Mouse (Mus musculus): Measurements from ENCODE around the gene Gpm6a. TPM values are rescaled to one million over a fixed set of nuclear protein-coding genes. Genes with fewer than 3 reads are reported as not detected.

Gene Gpm6a
- polyA plus RNA-seq, 2 experiments: 2.3 to 3.3 TPM

- Histone ChIP-seq H3K4me3 (replicated peaks; ENCODE audit: low read length) (no peak overlapping the region), H3K27ac (replicated peaks; ENCODE audit: low read depth, low read length) (no peak overlapping the region), H3K4me2 (replicated peaks; ENCODE audit: low read depth, low read length, severe bottlenecking) (no peak overlapping the region), H3K9me3 (ENCODE audit: control insufficient read depth, low read length) (no peaks in the 10 kb centered on the region), H3K9ac (ENCODE audit: low read depth, low read length, severe bottlenecking) (no peak overlapping the region), H3K36me3 (ENCODE audit: control insufficient read depth, insufficient read depth, low read length) (no peaks in the 10 kb centered on the region), H3K4me1 (ENCODE audit: control insufficient read depth, insufficient read depth, low read length) (no peaks in the 10 kb centered on the region), H3K27me3 (ENCODE audit: control insufficient read depth, insufficient read depth, low read length) (no peaks in the 10 kb centered on the region)
- TF ChIP-seq POLR2A (IDR thresholded peaks at IDR 0.05; ENCODE audit: borderline replicate concordance, extremely low read depth, insufficient read depth, insufficient read length): no peak
- no peak for DNase-seq (ENCODE audit: low spot score)
- ATAC-seq (ENCODE audit: low FRiP score, low read depth): no peak
- 78% methylated on average over 3 of the region's 3 CpGs for WGBS
Observed at GRCm38 (mm10) chr8:54957506-54957905, 2.9 kb downstream of the Gpm6a start.

GRCm38 (mm10) chr8:54961571-54961970, 6.9 kb downstream of the Gpm6a start:
- Histone ChIP-seq H3K9ac (ENCODE audit: low read depth, low read length, severe bottlenecking) (no peak overlapping the region), H3K27ac (replicated peaks; ENCODE audit: low read depth, low read length) (no peak overlapping the region), H3K4me2 (replicated peaks; ENCODE audit: low read depth, low read length, severe bottlenecking) (no peak overlapping the region), H3K4me3 (replicated peaks; ENCODE audit: low read length) (no peak overlapping the region), H3K27me3 (ENCODE audit: control insufficient read depth, insufficient read depth, low read length) (no peaks in the 10 kb centered on the region), H3K9me3 (ENCODE audit: control insufficient read depth, low read length) (no peaks in the 10 kb centered on the region), H3K36me3 (ENCODE audit: control insufficient read depth, insufficient read depth, low read length) (no peaks in the 10 kb centered on the region), H3K4me1 (ENCODE audit: control insufficient read depth, insufficient read depth, low read length) (no peaks in the 10 kb centered on the region)
- no peak for ATAC-seq (ENCODE audit: low FRiP score, low read depth)
- no peak for DNase-seq (ENCODE audit: low spot score)
- no peak for TF ChIP-seq POLR2A (IDR thresholded peaks at IDR 0.05; ENCODE audit: borderline replicate concordance, extremely low read depth, insufficient read depth, insufficient read length)

GRCm38 (mm10) chr8:54975020-54975419, 20.4 kb downstream of the Gpm6a start:
- Histone ChIP-seq H3K9ac (ENCODE audit: low read depth, low read length, severe bottlenecking) (no peak overlapping the region), H3K4me1 (ENCODE audit: control insufficient read depth, insufficient read depth, low read length) (no peaks in the 10 kb centered on the region), H3K27me3 (ENCODE audit: control insufficient read depth, insufficient read depth, low read length) (no peaks in the 10 kb centered on the region), H3K4me2 (replicated peaks; ENCODE audit: low read depth, low read length, severe bottlenecking) (no peak overlapping the region), H3K4me3 (replicated peaks; ENCODE audit: low read length) (no peak overlapping the region), H3K27ac (replicated peaks; ENCODE audit: low read depth, low read length) (no peak overlapping the region), H3K9me3 (ENCODE audit: control insufficient read depth, low read length) (no peaks in the 10 kb centered on the region), H3K36me3 (ENCODE audit: control insufficient read depth, insufficient read depth, low read length) (no peaks in the 10 kb centered on the region)
- TF ChIP-seq POLR2A (IDR thresholded peaks at IDR 0.05; ENCODE audit: borderline replicate concordance, extremely low read depth, insufficient read depth, insufficient read length): no peak
- 85% methylated on average over 1 of the region's 1 CpGs for WGBS
- DNase-seq (ENCODE audit: low spot score): no peak
- no peak for ATAC-seq (ENCODE audit: low FRiP score, low read depth)

DNA sequence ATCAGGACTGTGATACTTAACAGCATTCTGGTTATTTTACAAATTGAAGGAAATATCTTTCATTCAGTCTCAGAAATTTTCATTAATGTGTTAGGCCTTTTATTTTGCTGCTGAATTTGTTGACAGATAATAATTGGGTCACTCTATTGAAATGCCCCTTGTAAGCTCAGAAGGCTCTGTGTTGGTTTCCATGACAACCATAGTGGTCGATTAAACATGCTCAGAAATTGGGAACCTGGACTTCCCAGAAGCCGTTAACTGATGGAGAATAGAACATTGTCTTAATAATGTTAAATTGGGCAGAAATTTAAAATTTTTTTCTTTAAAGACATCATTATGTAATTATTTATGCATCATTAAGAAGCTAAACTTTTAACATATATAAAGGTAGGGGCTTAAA, 20.9 kb downstream of the Gpm6a start:
- no peak for DNase-seq (ENCODE audit: low spot score)
- no peak overlapping the region for H3K9ac ChIP-seq (ENCODE audit: low read depth, low read length, severe bottlenecking)
- H3K36me3 ChIP-seq (ENCODE audit: control insufficient read depth, insufficient read depth, low read length): no peaks in the 10 kb centered on the region
- no peaks in the 10 kb centered on the region for H3K4me1 ChIP-seq (ENCODE audit: control insufficient read depth, insufficient read depth, low read length)
- H3K27me3 ChIP-seq (ENCODE audit: control insufficient read depth, insufficient read depth, low read length): no peaks in the 10 kb centered on the region
- H3K4me3 ChIP-seq (replicated peaks; ENCODE audit: low read length): no peak overlapping the region
- 57% methylated on average over 2 of the region's 2 CpGs for WGBS
- no peak overlapping the region for H3K4me2 ChIP-seq (replicated peaks; ENCODE audit: low read depth, low read length, severe bottlenecking)
- TF ChIP-seq POLR2A (IDR thresholded peaks at IDR 0.05; ENCODE audit: borderline replicate concordance, extremely low read depth, insufficient read depth, insufficient read length): no peak
- no peak overlapping the region for H3K27ac ChIP-seq (replicated peaks; ENCODE audit: low read depth, low read length)
- ATAC-seq (ENCODE audit: low FRiP score, low read depth): no peak
- H3K9me3 ChIP-seq (ENCODE audit: control insufficient read depth, low read length): no peaks in the 10 kb centered on the region

DNA sequence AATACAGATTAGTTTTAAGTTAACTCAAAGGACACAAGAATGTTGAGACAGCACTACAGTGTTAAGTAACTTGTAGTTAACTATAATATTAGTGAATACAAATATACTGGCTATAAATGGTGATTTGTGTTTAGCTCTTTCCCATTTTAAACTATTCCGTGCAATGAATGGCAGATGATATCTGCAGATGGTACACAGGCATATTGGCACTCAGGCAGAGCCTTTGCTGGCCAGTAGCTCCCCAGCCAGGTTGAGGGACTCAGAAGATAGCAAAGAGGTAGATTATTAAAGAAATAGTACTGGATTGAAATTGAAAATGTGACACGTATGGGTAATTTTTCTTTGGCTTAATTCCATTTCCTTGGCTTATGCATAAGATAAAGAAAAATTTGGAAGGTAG, 21.3 kb downstream of the Gpm6a start:
- 77% methylated on average over 2 of the region's 2 CpGs for WGBS
- ATAC-seq (ENCODE audit: low FRiP score, low read depth) (no peak), DNase-seq (ENCODE audit: low spot score) (no peak)

GRCm38 (mm10) chr8:54976663-54977062, 22.0 kb downstream of the Gpm6a start:
- Histone ChIP-seq H3K9ac (ENCODE audit: low read depth, low read length, severe bottlenecking) (no peak overlapping the region), H3K27ac (replicated peaks; ENCODE audit: low read depth, low read length) (no peak overlapping the region), H3K4me1 (ENCODE audit: control insufficient read depth, insufficient read depth, low read length) (no peaks in the 10 kb centered on the region), H3K4me2 (replicated peaks; ENCODE audit: low read depth, low read length, severe bottlenecking) (no peak overlapping the region), H3K27me3 (ENCODE audit: control insufficient read depth, insufficient read depth, low read length) (no peaks in the 10 kb centered on the region), H3K36me3 (ENCODE audit: control insufficient read depth, insufficient read depth, low read length) (no peaks in the 10 kb centered on the region), H3K9me3 (ENCODE audit: control insufficient read depth, low read length) (no peaks in the 10 kb centered on the region), H3K4me3 (replicated peaks; ENCODE audit: low read length) (no peak overlapping the region)
- WGBS: 50% methylated on average over 1 of the region's 1 CpGs
- no peak for TF ChIP-seq POLR2A (IDR thresholded peaks at IDR 0.05; ENCODE audit: borderline replicate concordance, extremely low read depth, insufficient read depth, insufficient read length)
- no peak for ATAC-seq (ENCODE audit: low FRiP score, low read depth)
- DNase-seq (ENCODE audit: low spot score): no peak

More for the DNA sequence above, 21.3 kb downstream of the Gpm6a start:
- Histone ChIP-seq H3K27me3 (ENCODE audit: control insufficient read depth, insufficient read depth, low read length) (no peaks in the 10 kb centered on the region), H3K9me3 (ENCODE audit: control insufficient read depth, low read length) (no peaks in the 10 kb centered on the region), H3K4me3 (replicated peaks; ENCODE audit: low read length) (no peak overlapping the region), H3K4me1 (ENCODE audit: control insufficient read depth, insufficient read depth, low read length) (no peaks in the 10 kb centered on the region), H3K9ac (ENCODE audit: low read depth, low read length, severe bottlenecking) (no peak overlapping the region), H3K4me2 (replicated peaks; ENCODE audit: low read depth, low read length, severe bottlenecking) (no peak overlapping the region), H3K36me3 (ENCODE audit: control insufficient read depth, insufficient read depth, low read length) (no peaks in the 10 kb centered on the region), H3K27ac (replicated peaks; ENCODE audit: low read depth, low read length) (no peak overlapping the region)
- no peak for TF ChIP-seq POLR2A (IDR thresholded peaks at IDR 0.05; ENCODE audit: borderline replicate concordance, extremely low read depth, insufficient read depth, insufficient read length)
